Mouse (Mus musculus) right cerebral cortex, postnatal 14 days (tissue): ENCODE results near the gene Olfr1101.

Experiments used
- DNase-seq: peaks from one replicate; pipeline ENCODE4 v3.0.0; 2022

Olfr1101 gene

GRCm38 (mm10) chr2:86991121-86991520 lies at the start of gene Olfr1101:
Gene Olfr1101, minus strand, starts transcription at chr2:86991221.
- DNase-seq = no peak

- DNase-seq = no peak
Observed at GRCm38 (mm10) chr2:87036431-87036830, 45.4 kb upstream of the Olfr1101 start, which contains the start of gene Olfr1105. Gene Olfr1105, minus strand, starts transcription at chr2:87036531.

DNA sequence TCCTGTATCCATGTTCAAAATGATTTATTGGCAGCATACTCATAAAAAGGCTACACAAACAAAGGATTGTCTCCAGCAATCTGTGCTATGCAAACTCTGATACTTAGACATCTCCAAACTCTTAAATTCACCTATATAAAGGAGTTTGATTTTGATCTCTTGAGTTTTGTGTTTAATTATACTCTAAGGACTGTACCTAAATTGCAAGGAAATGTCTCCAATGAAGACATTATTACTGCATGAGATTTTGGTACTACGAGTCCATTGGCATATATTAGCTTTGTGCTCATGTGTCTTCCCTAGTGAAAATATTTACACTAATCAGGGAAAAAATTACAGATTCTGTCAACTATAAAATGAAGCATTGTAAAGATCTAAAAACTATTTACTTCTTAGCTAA lies 36.0 kb upstream of the Olfr1101 start, which contains the start of gene Olfr1104:
Olfr1104 (minus strand) TSS at position 101 of the 400 bp plus-strand sequence.
- no peak for DNase-seq

DNA sequence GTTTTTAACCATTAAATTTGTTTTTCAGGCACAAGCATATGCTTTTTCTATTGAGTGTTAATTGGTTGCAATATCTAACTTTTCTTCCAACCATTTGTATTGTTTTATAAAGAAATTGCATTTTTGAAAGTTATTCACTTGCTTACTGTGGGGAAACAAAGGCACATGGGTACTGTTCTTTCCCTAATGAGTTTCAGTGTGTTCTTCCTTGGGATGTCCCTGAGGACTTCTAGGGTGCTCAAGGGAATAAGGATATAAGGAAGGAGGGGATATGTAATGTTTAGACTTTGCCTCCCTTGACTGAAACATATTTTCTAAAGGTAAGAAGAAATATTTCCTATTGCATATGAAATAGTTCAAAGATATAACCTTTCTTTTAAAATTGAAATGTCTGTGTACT lies 7.1 kb upstream of the Olfr1101 start, which contains the start of gene Olfr1102:
Olfr1102 (plus strand) TSS at position 301 of the 400 bp plus-strand sequence.
- no peak for DNase-seq

GRCm38 (mm10) chr2:86979854-86980253 lies 11.2 kb downstream of the Olfr1101 start, which contains the start of gene Olfr1100:
Gene Olfr1100, minus strand, starts transcription at chr2:86979954.
- no peak for DNase-seq

- DNase-seq = no peak
Observed at GRCm38 (mm10) chr2:86960593-86960992, 30.4 kb downstream of the Olfr1101 start, which contains the start of gene Olfr1099. Gene Olfr1099, minus strand, starts transcription at chr2:86960693.
